Mouse (Mus musculus) stomach, postnatal 0 days (tissue): Measurements from ENCODE around the gene Prss34.

Experiments
- CTCF ChIP-seq: IDR thresholded peaks from 2 replicates; pipeline ENCODE4 v1.5.1; 2016; ENCODE audit warnings: antibody characterized with exemption, low read depth, mild to moderate bottlenecking, moderate library complexity
- EP300 ChIP-seq: optimal IDR thresholded peaks from 2 replicates; pipeline ENCODE3; 2016; ENCODE audit warnings: antibody characterized with exemption

GRCm38 (mm10) chr17:25288842-25289241, 9.4 kb upstream of the Prss34 start:
- TF ChIP-seq CTCF (peak; percentile 78), EP300 (no peak)
